8 mouse cellular contexts compared by ENCODE assay signal in genomic region chr13:24576338-24577119, GRCm38 (mm10). TPM values are rescaled to one million over a fixed set of nuclear protein-coding genes. Genes with fewer than 3 reads are reported as not detected.
DNase-seq lines count a peak whose midpoint lies in the region; ATAC-seq and TF ChIP-seq lines count a peak whose summit lies in the region.

No protein-coding gene starts in this region.

- peaks cover 0 to 22% of the 10 kb centered on the region in 2 experiments for H3K36me3 ChIP-seq in MEL (ENCODE audit: control insufficient read depth in 1 of 2, insufficient read depth in 2 of 2, low read length in 2 of 2)
- H3K36me3 ChIP-seq in liver, postnatal 0 days (replicated peaks; ENCODE audit: insufficient read depth, low read length) = no peaks in the 10 kb centered on the region
- H3K36me3 ChIP-seq in stomach, embryonic 14.5 days (ENCODE audit: control insufficient read depth, insufficient read depth, low read length) = no peaks in the 10 kb centered on the region

- no peak for TF ChIP-seq CTCF in MEL (IDR thresholded peaks at IDR 0.05 in 2 of 3, conservative IDR thresholded peaks at IDR 0.05 in 1 of 3; ENCODE audit: control insufficient read depth in 1 of 3, insufficient read depth in 1 of 3, low read depth in 2 of 3, low read length in 3 of 3, poor library complexity in 1 of 3, severe bottlenecking in 1 of 3)
- TF ChIP-seq CTCF in liver, postnatal 0 days (IDR thresholded peaks at IDR 0.05; ENCODE audit: low read depth) = no peak

- peak overlapping the region; percentile 13; the same call in 1 of the 2 replicates for H3K27ac ChIP-seq in MEL (ENCODE audit: control insufficient read depth, low read depth, low read length)
- no peak overlapping the region for H3K27ac ChIP-seq in liver, postnatal 0 days (ENCODE audit: low read depth)
- peak overlapping the region; percentile 44; the same call in 1 of the 2 replicates for H3K27ac ChIP-seq in stomach, embryonic 14.5 days (ENCODE audit: low read length)

- no peak overlapping the region for H3K9ac ChIP-seq in MEL (ENCODE audit: control insufficient read depth, low read depth, low read length, poor library complexity, severe bottlenecking)
- H3K9ac ChIP-seq in liver, postnatal 0 days (replicated peaks) = no peak overlapping the region
- H3K9ac ChIP-seq in stomach, embryonic 14.5 days (replicated peaks; ENCODE audit: low read depth, low read length) = no peak overlapping the region

- no peaks in the 10 kb centered on the region for H3K9me3 ChIP-seq in MEL (replicated peaks; ENCODE audit: insufficient read depth, low read length)
- H3K9me3 ChIP-seq in liver, postnatal 0 days (ENCODE audit: low read length) = no peaks in the 10 kb centered on the region
- H3K9me3 ChIP-seq in stomach, embryonic 14.5 days (ENCODE audit: control insufficient read depth, low read depth, low read length) = no peaks in the 10 kb centered on the region

- TF ChIP-seq RAD21 in MEL (IDR thresholded peaks at IDR 0.05; ENCODE audit: low read depth, low read length) = no peak

- H3K4me1 ChIP-seq in MEL (ENCODE audit: control insufficient read depth in 1 of 2, insufficient read depth in 2 of 2, low read length in 2 of 2) = peaks cover 5 to 23% of the 10 kb centered on the region in 2 experiments
- H3K4me1 ChIP-seq in liver, postnatal 0 days (ENCODE audit: insufficient read depth) = peaks cover 8% of the 10 kb centered on the region; the same call in 1 of the 2 replicates
- no peaks in the 10 kb centered on the region for H3K4me1 ChIP-seq in stomach, embryonic 14.5 days (ENCODE audit: control insufficient read depth, insufficient read depth, low read length)

- peak; percentile 79 to 88; a peak in 3 of 4 replicates for TF ChIP-seq EP300 in MEL (IDR thresholded peaks at IDR 0.05; ENCODE audit: low read depth in 1 of 2, low read length in 2 of 2)
- peak; percentile 93 for TF ChIP-seq EP300 in liver, postnatal 0 days (IDR thresholded peaks at IDR 0.05; ENCODE audit: low read depth)

- no peak overlapping the region for H3K4me3 ChIP-seq in MEL (ENCODE audit: control insufficient read depth in 1 of 2, insufficient read depth in 1 of 2, low read depth in 2 of 2, low read length in 2 of 2)
- no peak overlapping the region for H3K4me3 ChIP-seq in liver, postnatal 0 days (ENCODE audit: low read depth, low read length)
- no peak overlapping the region for H3K4me3 ChIP-seq in stomach, embryonic 14.5 days (ENCODE audit: low read depth, low read length)

- 58% methylated on average over 11 of the region's 11 CpGs for WGBS in liver, postnatal 0 days (ENCODE audit: insufficient replicate concordance)
- WGBS in stomach, embryonic 14.5 days = 36% methylated on average over 11 of the region's 11 CpGs

- TF ChIP-seq POLR2A in MEL (IDR thresholded peaks at IDR 0.05; ENCODE audit: control insufficient read depth in 1 of 2, insufficient read depth in 1 of 2, low read depth in 1 of 2, low read length in 2 of 2, poor library complexity in 1 of 2) = no peak

- DNase-seq in MEL (ENCODE audit: low read depth, low spot score) = peak; percentile 88
- peak; percentile 13 for DNase-seq in c-Kit-negative CD71-positive TER-119-positive erythroid progenitor cells, embryonic 14.5 days (ENCODE audit: low read depth, low spot score)
- DNase-seq in layer of hippocampus, adult 9-10 months (ENCODE audit: low spot score) = peak; percentile 83
- DNase-seq in liver, postnatal 0 days = peak; percentile 21
- DNase-seq in gastrocnemius, postnatal 4 days (ENCODE audit: low spot score in 2 of 2) = no peak
- DNase-seq in gastrocnemius, postnatal 25 days = no peak

- peak; percentile 98 for ATAC-seq in frontal cortex, adult (ENCODE audit: low TSS enrichment)
- peak; percentile 82 for ATAC-seq in liver, postnatal 0 days
- ATAC-seq in stomach, embryonic 14.5 days (ENCODE audit: insufficient number of reproducible peaks, insufficient read depth, low FRiP score, low read depth) = peak; percentile 74

- H3K79me2 ChIP-seq in MEL (ENCODE audit: control insufficient read depth, insufficient read depth, low read length, poor library complexity) = peaks cover 5% of the 10 kb centered on the region; the same call in 1 of the 2 replicates

- no peak overlapping the region for H3K4me2 ChIP-seq in liver, postnatal 0 days (ENCODE audit: low read depth, low read length)
- H3K4me2 ChIP-seq in stomach, embryonic 14.5 days (replicated peaks; ENCODE audit: low read depth, low read length) = no peak overlapping the region

- no peaks in the 10 kb centered on the region for H3K27me3 ChIP-seq in MEL (ENCODE audit: control insufficient read depth in 1 of 2, insufficient read depth in 2 of 2, low read length in 2 of 2)
- H3K27me3 ChIP-seq in liver, postnatal 0 days (ENCODE audit: insufficient read depth, low read length) = no peaks in the 10 kb centered on the region
- no peaks in the 10 kb centered on the region for H3K27me3 ChIP-seq in stomach, embryonic 14.5 days (ENCODE audit: control insufficient read depth, insufficient read depth, low read length)

TF ChIP-seq in MEL, 35 proteins besides CTCF, POLR2A, EP300 and RAD21:
- no peak for TF ChIP-seq POLR2AphosphoS5 (IDR thresholded peaks at IDR 0.05; ENCODE audit: borderline replicate concordance, low read depth, low read length)
- peak; percentile 60; the same call in 1 of the 2 replicates for TF ChIP-seq MAX (IDR thresholded peaks at IDR 0.05; ENCODE audit: low read length)
- TF ChIP-seq TCF12 (IDR thresholded peaks at IDR 0.05; ENCODE audit: low read depth, low read length) = peak; percentile 81
- peak; percentile 95 for TF ChIP-seq SIN3A (IDR thresholded peaks at IDR 0.05; ENCODE audit: low read length)
- peak; percentile 92 for TF ChIP-seq GATA1 (IDR thresholded peaks at IDR 0.05; ENCODE audit: low read depth, low read length)
- no peak for TF ChIP-seq MAZ (IDR thresholded peaks at IDR 0.05; ENCODE audit: low read depth, low read length)
- peak; percentile 74; the same call in 1 of the 2 replicates for TF ChIP-seq RCOR1 (IDR thresholded peaks at IDR 0.05; ENCODE audit: low read depth, low read length)
- peak; percentile 93 for TF ChIP-seq MXI1 (IDR thresholded peaks at IDR 0.05; ENCODE audit: low read depth, low read length)
- TF ChIP-seq TAL1 (IDR thresholded peaks at IDR 0.05; ENCODE audit: low read length) = no peak; the same call in none of the 2 replicates
- TF ChIP-seq ETS1 (IDR thresholded peaks at IDR 0.05; ENCODE audit: low read depth, low read length) = peak; percentile 82
- 0 out of 2 replicates have a peak, but pooled peaks have one; percentile 59 for TF ChIP-seq MEF2A (IDR thresholded peaks at IDR 0.05; ENCODE audit: extremely low read depth, insufficient replicate concordance, low read depth, low read length, poor library complexity, severe bottlenecking)
- TF ChIP-seq MYC (IDR thresholded peaks at IDR 0.05; ENCODE audit: low read depth, low read length) = peak; percentile 73; the same call in 1 of the 2 replicates

RNA-seq across cellular contexts. Expression of gene Ripor2, which starts 5.5 kb away (rescaled TPM):
- total RNA-seq in MEL (2012; rRNA removed) = 13.5 and 13.9 TPM in 2 replicates
- 10 to 100 TPM in 1 of 2 experiments, not detected in 1; 18.5 TPM for polyA plus RNA-seq in MEL (2012; ENCODE audit: insufficient read depth in 1 of 2, insufficient read length in 2 of 2, low read depth in 1 of 2, low replicate concordance in 2 of 2, missing spikeins in 1 of 2)
- polyA plus RNA-seq in liver, postnatal 0 days (2015; fragmentation: Nextera tagmentation; extraction: Ambion mirVana) = 3.7 and 3.8 TPM in 2 replicates
- 2.3 and 2.6 TPM in 2 replicates for polyA plus RNA-seq in stomach, embryonic 14.5 days (2014; fragmentation: Nextera tagmentation; extraction: Ambion mirVana)
- total RNA-seq in gastrocnemius, postnatal 4 days (2021) = 10 to 100 TPM; 14.7 to 17.8 TPM
- 1 to 10 TPM; 2.8 to 4.9 TPM for total RNA-seq in gastrocnemius, postnatal 25 days (2021)

Comparison
In these comparisons a context has a peak if more than half of its experiments do, and no peak if none do; other contexts are left out.
1. DNase-seq: peak in MEL (single experiment), c-Kit-negative CD71-positive TER-119-positive erythroid progenitor cells, embryonic 14.5 days (single experiment), layer of hippocampus, adult 9-10 months (single experiment) and liver, postnatal 0 days (single experiment); none in gastrocnemius, postnatal 4 days (0 of 2) and gastrocnemius, postnatal 25 days (single experiment).
2. Peak in every context shown above with its lines, with median percentiles within 50 percentile points of each other: ATAC-seq.